Mouse (Mus musculus) midbrain, embryonic 13.5 days (tissue): ENCODE data around the gene Gsg1l. TPM values are rescaled to one million over a fixed set of nuclear protein-coding genes. Genes with fewer than 3 reads are reported as not detected.
A peak's percentile ranks its signal among the peaks of the same experiment; 100 is the strongest.

ENCODE experiments used
- ATAC-seq: fragments of 200-750 bp; cut with Nextera tagmentation; 2 replicates; pipeline ENCODE4 v1.8.0; 2017; ENCODE audit warnings: mild to moderate bottlenecking, moderate TSS enrichment, moderate library complexity
- H3K27ac ChIP-seq: fragments of 300-500 bp; sonication (generic); 2 replicates; pipeline ENCODE4 v1.5.1; 2015; ENCODE audit warnings: inconsistent platforms, mild to moderate bottlenecking, moderate library complexity
- H3K27me3 ChIP-seq: fragments of 300-500 bp; sonication (generic); 2 replicates; pipeline ENCODE4 v1.6.1; 2015; ENCODE audit warnings: mild to moderate bottlenecking, inconsistent platforms
- H3K36me3 ChIP-seq: fragments of 300-500 bp; sonication (generic); 2 replicates; pipeline ENCODE4 v1.6.1; 2015; ENCODE audit warnings: mild to moderate bottlenecking, inconsistent platforms
- H3K4me1 ChIP-seq: fragments of 300-500 bp; sonication (generic); replicated peaks from 2 replicates; pipeline ENCODE4 v1.6.1; 2015; ENCODE audit warnings: inconsistent platforms
- H3K4me2 ChIP-seq: fragments of 300-500 bp; sonication (generic); replicated peaks from 2 replicates; pipeline ENCODE4 v1.6.1; 2015; ENCODE audit warnings: moderate library complexity, mild to moderate bottlenecking, inconsistent platforms
- H3K4me3 ChIP-seq: fragments of 300-500 bp; sonication (generic); replicated peaks from 2 replicates; pipeline ENCODE4 v1.5.1; 2015; ENCODE audit warnings: mild to moderate bottlenecking, inconsistent platforms
- H3K9ac ChIP-seq: fragments of 300-500 bp; sonication (generic); replicated peaks from 2 replicates; pipeline ENCODE4 v1.6.1; 2015; ENCODE audit warnings: mild to moderate bottlenecking, inconsistent platforms
- H3K9me3 ChIP-seq: fragments of 300-500 bp; sonication (generic); 2 replicates; pipeline ENCODE4 v1.6.1; 2016; ENCODE audit warnings: mild to moderate bottlenecking, inconsistent platforms
- WGBS: fragments of 180-500 bp; shearing (Covaris S2); methylation state at CpG from one replicate; pipeline ENCODE4 v1.1.7; 2015; 5-methylcytosine and 5-hydroxymethylcytosine counted together
- polyA plus RNA-seq: library from polyadenylated mRNA; unstranded; fragments of >200 nt; fragmentation: Nextera tagmentation; extraction: Ambion mirVana; gene quantifications from 2 replicates; pipeline ENCODE4 v1.2.1, GENCODE M21; 2015

The Gsg1l gene
- polyA plus RNA-seq, 1 experiment from 2014 or later: 6.8 TPM

DNA sequence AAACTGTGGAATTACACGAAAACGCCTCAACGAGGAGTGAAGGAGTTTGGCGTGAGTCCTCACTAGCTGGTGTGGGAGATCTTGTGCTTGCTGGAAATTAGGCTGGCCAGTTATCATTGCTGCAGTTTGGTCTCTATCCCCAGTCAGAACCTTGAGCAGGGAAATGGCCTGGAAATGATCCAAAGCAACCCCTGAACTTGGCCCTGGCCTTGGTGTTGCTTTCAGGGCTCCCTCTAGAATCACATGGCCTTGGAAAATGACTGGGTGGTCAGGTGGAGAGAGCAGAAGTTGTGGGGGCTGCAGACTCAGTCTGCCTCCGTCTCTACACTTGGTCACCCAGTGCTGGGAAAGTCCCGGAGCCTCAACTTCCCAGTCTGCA lies 210.0 kb downstream of the Gsg1l start:
- peak overlapping the region; percentile 82 for H3K27ac ChIP-seq
- 0 out of 2 replicates have a peak, but pooled peaks have one; percentile 16 for ATAC-seq
- no peaks in the 10 kb centered on the region for H3K9me3 ChIP-seq
- H3K4me1 ChIP-seq: peaks cover 30% of the 10 kb centered on the region
- no peaks in the 10 kb centered on the region for H3K27me3 ChIP-seq
- H3K4me3 ChIP-seq: no peak overlapping the region
- no peak overlapping the region for H3K9ac ChIP-seq
- 52% methylated on average over 6 of the region's 6 CpGs for WGBS
- 0 out of 2 replicates have a peak, but pooled peaks cover 3% of the 10 kb centered on the region for H3K36me3 ChIP-seq
- 0 out of 2 replicates have a peak overlapping the region, but pooled peaks have one; percentile 21 for H3K4me2 ChIP-seq

DNA sequence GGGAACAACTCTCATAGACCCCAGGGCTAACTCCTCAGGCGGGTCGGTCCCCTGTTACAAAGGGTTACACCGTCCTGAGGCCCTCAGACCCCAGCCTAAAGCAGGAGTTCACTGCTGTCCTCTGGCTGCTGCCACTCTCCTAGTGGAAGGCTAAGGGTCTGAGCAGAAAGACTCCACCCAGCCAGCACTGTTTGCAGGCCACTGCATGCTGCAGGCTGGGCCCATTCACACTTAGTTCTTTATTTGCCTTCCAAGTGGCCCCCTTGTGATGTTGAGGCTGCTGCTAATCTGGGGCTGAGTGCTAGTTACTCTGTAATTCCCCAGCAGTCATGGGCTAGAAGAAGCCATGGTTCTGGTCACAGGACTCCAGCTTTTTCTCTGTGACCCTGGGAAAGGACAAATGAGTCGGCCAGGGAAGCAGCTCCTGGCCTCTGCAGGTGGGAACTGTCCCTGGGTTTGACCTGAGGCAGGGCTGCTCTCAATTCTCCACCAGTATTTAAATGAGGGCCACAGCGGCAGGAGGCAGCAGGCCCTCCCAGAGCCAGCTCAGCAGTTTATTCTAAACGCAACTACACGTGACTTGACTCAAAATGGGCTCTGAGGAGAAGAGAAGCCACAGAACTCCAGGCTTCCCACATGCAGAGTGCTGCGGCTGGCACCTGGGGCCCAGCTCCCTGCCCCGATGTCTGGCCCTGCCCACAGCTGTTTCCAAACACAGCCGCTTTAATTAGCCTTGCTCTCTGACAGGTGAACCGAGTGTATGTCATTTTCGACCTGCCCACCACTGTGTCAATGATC lies 210.6 kb downstream of the Gsg1l start:
- Histone ChIP-seq H3K4me2 (0 out of 2 replicates have a peak overlapping the region, but pooled peaks have one; percentile 21), H3K9ac (peak overlapping the region; percentile 32; the same call in 1 of the 2 replicates), H3K27ac (peak overlapping the region; percentile 82), H3K4me3 (no peak overlapping the region), H3K9me3 (no peaks in the 10 kb centered on the region), H3K36me3 (0 out of 2 replicates have a peak, but pooled peaks cover 3% of the 10 kb centered on the region), H3K27me3 (no peaks in the 10 kb centered on the region), H3K4me1 (peaks cover 30% of the 10 kb centered on the region)
- WGBS: 21% methylated on average over 12 of the region's 12 CpGs
- ATAC-seq: peak; percentile 83

GRCm38 (mm10) chr7:125868570-125868969 lies 213.6 kb downstream of the Gsg1l start:
- no peak overlapping the region for H3K27ac ChIP-seq
- no peak overlapping the region for H3K4me3 ChIP-seq
- no peak overlapping the region for H3K9ac ChIP-seq
- H3K27me3 ChIP-seq: no peaks in the 10 kb centered on the region
- no peak for ATAC-seq
- 81% methylated on average over 3 of the region's 3 CpGs for WGBS
- peaks cover 40% of the 10 kb centered on the region for H3K4me1 ChIP-seq
- H3K36me3 ChIP-seq: 0 out of 2 replicates have a peak, but pooled peaks cover 13% of the 10 kb centered on the region
- H3K4me2 ChIP-seq: no peak overlapping the region
- H3K9me3 ChIP-seq: no peaks in the 10 kb centered on the region

DNA sequence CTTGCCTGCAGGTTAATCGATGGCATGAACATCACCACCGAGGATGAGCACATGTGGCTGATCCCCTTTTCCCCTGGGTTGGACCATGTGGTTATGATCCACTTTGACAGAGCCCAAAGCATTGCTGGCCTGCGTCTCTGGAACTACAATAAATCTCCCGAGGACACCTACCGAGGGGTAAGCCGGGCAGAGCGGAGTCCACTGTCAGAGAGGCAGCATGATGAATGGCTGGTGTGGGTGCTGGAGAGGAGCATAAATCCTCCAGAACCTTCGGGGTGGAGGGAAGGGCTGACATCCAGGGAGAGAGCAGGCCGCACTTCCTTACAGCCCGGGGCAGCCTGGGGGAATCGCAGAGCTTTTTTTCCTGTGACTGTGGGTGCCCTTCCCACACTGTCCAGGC lies 217.0 kb downstream of the Gsg1l start:
- H3K4me2 ChIP-seq: no peak overlapping the region
- 0 out of 2 replicates have a peak, but pooled peaks cover 25% of the 10 kb centered on the region for H3K36me3 ChIP-seq
- ATAC-seq: no peak
- H3K4me1 ChIP-seq: peaks cover 14% of the 10 kb centered on the region
- H3K9me3 ChIP-seq: no peaks in the 10 kb centered on the region
- 68% methylated on average over 11 of the region's 11 CpGs for WGBS
- no peaks in the 10 kb centered on the region for H3K27me3 ChIP-seq
- H3K4me3 ChIP-seq: no peak overlapping the region
- H3K27ac ChIP-seq: no peak overlapping the region
- no peak overlapping the region for H3K9ac ChIP-seq

- no peaks in the 10 kb centered on the region for H3K27me3 ChIP-seq
- H3K36me3 ChIP-seq: 0 out of 2 replicates have a peak, but pooled peaks cover 26% of the 10 kb centered on the region
- H3K4me1 ChIP-seq: peaks cover 14% of the 10 kb centered on the region
- no peak overlapping the region for H3K9ac ChIP-seq
- H3K27ac ChIP-seq: no peak overlapping the region; the same call in 1 of the 2 replicates
- 86% methylated on average over 1 of the region's 1 CpGs for WGBS
- no peaks in the 10 kb centered on the region for H3K9me3 ChIP-seq
- no peak overlapping the region for H3K4me2 ChIP-seq
- ATAC-seq: no peak
- no peak overlapping the region for H3K4me3 ChIP-seq
Measured at GRCm38 (mm10) chr7:125864026-125864425, 218.2 kb downstream of the Gsg1l start.

GRCm38 (mm10) chr7:125860421-125860820 lies 221.8 kb downstream of the Gsg1l start:
- no peak for ATAC-seq
- Histone ChIP-seq H3K4me2 (no peak overlapping the region), H3K4me1 (peaks cover 12% of the 10 kb centered on the region), H3K27me3 (no peaks in the 10 kb centered on the region), H3K9me3 (no peaks in the 10 kb centered on the region), H3K27ac (no peak overlapping the region), H3K9ac (no peak overlapping the region), H3K36me3 (0 out of 2 replicates have a peak, but pooled peaks cover 21% of the 10 kb centered on the region), H3K4me3 (no peak overlapping the region)
- 93% methylated on average over 9 of the region's 9 CpGs for WGBS

DNA sequence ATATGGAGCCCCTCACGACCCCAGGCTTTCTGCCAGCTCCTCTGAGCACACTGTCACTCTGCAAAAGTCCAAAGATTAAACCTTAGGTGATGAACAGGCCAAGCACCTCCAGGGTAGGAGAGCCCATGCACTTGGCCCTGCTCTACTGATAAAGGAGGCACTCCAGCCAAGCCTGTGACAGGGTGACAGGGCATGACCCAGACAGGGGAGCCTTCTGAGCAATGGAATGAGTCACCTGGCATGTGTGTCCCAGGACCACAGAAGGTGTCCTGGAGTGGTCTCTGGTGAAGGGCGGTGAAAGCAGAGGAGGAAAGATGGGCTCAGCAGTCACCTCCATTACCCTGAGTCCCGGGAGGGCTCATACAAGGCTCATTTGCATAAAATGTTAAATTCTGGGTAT lies 222.6 kb downstream of the Gsg1l start:
- 0 out of 2 replicates have a peak, but pooled peaks cover 16% of the 10 kb centered on the region for H3K36me3 ChIP-seq
- H3K27ac ChIP-seq: no peak overlapping the region
- no peaks in the 10 kb centered on the region for H3K9me3 ChIP-seq
- H3K9ac ChIP-seq: no peak overlapping the region
- no peak overlapping the region for H3K4me3 ChIP-seq
- no peak overlapping the region for H3K4me2 ChIP-seq
- no peak for ATAC-seq
- WGBS: 78% methylated on average over 3 of the region's 3 CpGs
- H3K27me3 ChIP-seq: no peaks in the 10 kb centered on the region
- peaks cover 3% of the 10 kb centered on the region for H3K4me1 ChIP-seq

DNA sequence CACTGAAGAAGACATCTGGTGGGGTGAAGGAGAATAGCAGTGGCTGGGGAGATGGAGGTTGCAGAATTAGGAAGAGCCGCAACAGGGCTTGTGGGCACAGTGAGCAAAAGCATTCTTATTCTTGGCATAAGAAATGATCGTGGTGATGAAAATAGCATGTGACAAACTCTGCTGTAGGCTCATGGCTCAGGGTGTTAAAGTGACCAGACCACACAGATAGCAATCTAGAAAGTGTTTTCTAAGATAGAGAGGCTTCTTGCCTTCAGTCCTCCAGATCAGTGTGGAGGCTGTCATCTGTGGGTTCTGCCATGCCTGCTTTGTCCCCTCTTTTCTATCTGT lies 234.7 kb downstream of the Gsg1l start:
- Histone ChIP-seq H3K27me3 (no peaks in the 10 kb centered on the region), H3K4me2 (no peak overlapping the region), H3K9ac (no peak overlapping the region), H3K36me3 (peaks cover 35% of the 10 kb centered on the region), H3K4me3 (no peak overlapping the region), H3K27ac (no peak overlapping the region), H3K9me3 (no peaks in the 10 kb centered on the region), H3K4me1 (no peaks in the 10 kb centered on the region)
- no peak for ATAC-seq
- 95% methylated on average over 2 of the region's 2 CpGs for WGBS

GRCm38 (mm10) chr7:125846866-125847527 lies 235.2 kb downstream of the Gsg1l start:
- H3K4me2 ChIP-seq: no peak overlapping the region
- H3K27me3 ChIP-seq: no peaks in the 10 kb centered on the region
- WGBS: 82% methylated on average over 8 of the region's 8 CpGs
- no peak overlapping the region for H3K27ac ChIP-seq
- H3K9ac ChIP-seq: no peak overlapping the region
- H3K4me1 ChIP-seq: no peaks in the 10 kb centered on the region
- no peak overlapping the region for H3K4me3 ChIP-seq
- peaks cover 35% of the 10 kb centered on the region for H3K36me3 ChIP-seq
- ATAC-seq: no peak
- no peaks in the 10 kb centered on the region for H3K9me3 ChIP-seq

GRCm38 (mm10) chr7:125845611-125846010 lies 236.6 kb downstream of the Gsg1l start:
- Histone ChIP-seq H3K27me3 (no peaks in the 10 kb centered on the region), H3K4me2 (no peak overlapping the region), H3K4me1 (no peaks in the 10 kb centered on the region), H3K36me3 (peaks cover 24% of the 10 kb centered on the region), H3K4me3 (no peak overlapping the region), H3K9ac (no peak overlapping the region), H3K27ac (no peak overlapping the region), H3K9me3 (no peaks in the 10 kb centered on the region)
- 54% methylated on average over 1 of the region's 1 CpGs for WGBS
- ATAC-seq: no peak

GRCm38 (mm10) chr7:125838078-125838742 lies 244.0 kb downstream of the Gsg1l start:
- ATAC-seq: peak; percentile 72
- Histone ChIP-seq H3K27ac (peak overlapping the region; percentile 80), H3K4me3 (no peak overlapping the region), H3K36me3 (peaks cover 6% of the 10 kb centered on the region), H3K9me3 (no peaks in the 10 kb centered on the region), H3K4me1 (peaks cover 28% of the 10 kb centered on the region), H3K27me3 (no peaks in the 10 kb centered on the region), H3K9ac (peak overlapping the region; percentile 19; the same call in 1 of the 2 replicates), H3K4me2 (no peak overlapping the region)
- 20% methylated on average over 5 of the region's 5 CpGs for WGBS

DNA sequence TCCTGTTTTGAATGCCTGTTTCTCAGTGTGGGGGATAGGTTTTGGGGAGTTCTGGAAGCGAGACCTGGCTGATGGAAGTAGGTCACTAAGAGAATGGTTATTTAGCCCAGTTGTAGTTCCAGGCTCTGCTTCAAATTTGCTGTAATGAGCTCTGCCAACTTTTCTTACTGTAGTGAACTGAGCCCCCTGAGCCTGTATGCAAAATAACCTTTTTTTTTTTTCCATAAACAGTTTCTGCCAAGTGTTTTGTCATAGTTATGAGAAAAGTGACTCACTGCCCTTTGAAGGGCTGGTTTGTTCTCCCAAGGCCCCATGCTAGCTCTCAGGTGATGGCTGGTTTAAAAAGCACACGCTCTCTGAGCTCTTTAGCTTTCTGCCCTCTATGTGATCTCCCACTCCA lies 248.7 kb downstream of the Gsg1l start:
- Histone ChIP-seq H3K27me3 (no peaks in the 10 kb centered on the region), H3K4me3 (no peak overlapping the region), H3K9ac (no peak overlapping the region), H3K9me3 (no peaks in the 10 kb centered on the region), H3K4me2 (no peak overlapping the region), H3K4me1 (peaks cover 28% of the 10 kb centered on the region), H3K36me3 (peaks cover 10% of the 10 kb centered on the region), H3K27ac (no peak overlapping the region)
- ATAC-seq: no peak
- WGBS: 89% methylated on average over 2 of the region's 2 CpGs
